Mouse (Mus musculus) inflammation-experienced regulatory T-cells, adult 6 months (primary cell): ENCODE results near the gene Got2. TPM values are rescaled to one million over a fixed set of nuclear protein-coding genes. Genes with fewer than 3 reads are reported as not detected.

ENCODE experiments used
- ATAC-seq: one replicate; pipeline ENCODE4 v1.8.0; 2017
- polyA plus RNA-seq, 3 experiments: library from polyadenylated mRNA; unstranded; fragments of 100-300 nt; shearing (Covaris generic); gene quantifications; one replicate each; pipeline ENCODE4 v1.2.1; 2017

The Got2 gene
- polyA plus RNA-seq, result 100 to 1,000 TPM in 2 of 3 experiments, 10 to 100 TPM in 1; 67.0 to 136 (median 118) TPM

GRCm38 (mm10) chr8:95888285-95889136 is at the start of gene Got2:
Got2 (minus strand) TSS chr8:95888547.
- peak; percentile 95 for ATAC-seq

GRCm38 (mm10) chr8:95932841-95933240 is 44.5 kb upstream of the Got2 start:
- no peak for ATAC-seq

- ATAC-seq, result no peak
Observed at GRCm38 (mm10) chr8:95929821-95930220, 41.5 kb upstream of the Got2 start.

- ATAC-seq, result no peak
Observed at GRCm38 (mm10) chr8:95916106-95916505, 27.8 kb upstream of the Got2 start.

GRCm38 (mm10) chr8:95914905-95915643 is 26.7 kb upstream of the Got2 start:
- ATAC-seq, result peak; percentile 81

GRCm38 (mm10) chr8:95911240-95911639 is 22.9 kb upstream of the Got2 start:
- no peak for ATAC-seq

- no peak for ATAC-seq
Observed at GRCm38 (mm10) chr8:95907885-95908284, 19.5 kb upstream of the Got2 start.

- no peak for ATAC-seq
Observed at GRCm38 (mm10) chr8:95906738-95907137, 18.4 kb upstream of the Got2 start.

GRCm38 (mm10) chr8:95901864-95902263 is 13.5 kb upstream of the Got2 start:
- no peak for ATAC-seq

GRCm38 (mm10) chr8:95893701-95894100 is 5.4 kb upstream of the Got2 start:
- no peak for ATAC-seq

- peak; percentile 47 for ATAC-seq
Observed at GRCm38 (mm10) chr8:95887578-95888284, 616 bp downstream of the Got2 start.

- no peak for ATAC-seq
Observed at GRCm38 (mm10) chr8:95886647-95887577, 1.4 kb downstream of the Got2 start.

- no peak for ATAC-seq
Observed at GRCm38 (mm10) chr8:95885966-95886365, 2.4 kb downstream of the Got2 start.

GRCm38 (mm10) chr8:95885271-95885841 is 3.0 kb downstream of the Got2 start:
- no peak for ATAC-seq

GRCm38 (mm10) chr8:95884491-95884890 is 3.9 kb downstream of the Got2 start:
- no peak for ATAC-seq

- ATAC-seq, result no peak
Observed at GRCm38 (mm10) chr8:95882191-95882590, 6.2 kb downstream of the Got2 start.

- ATAC-seq, result no peak
Observed at GRCm38 (mm10) chr8:95881576-95881975, 6.8 kb downstream of the Got2 start.

- ATAC-seq, result no peak
Observed at GRCm38 (mm10) chr8:95879823-95880222, 8.5 kb downstream of the Got2 start.

GRCm38 (mm10) chr8:95878176-95878962 is 10.0 kb downstream of the Got2 start:
- ATAC-seq, result no peak

GRCm38 (mm10) chr8:95875270-95875669 is 13.1 kb downstream of the Got2 start:
- ATAC-seq, result no peak

GRCm38 (mm10) chr8:95871690-95872089 is 16.7 kb downstream of the Got2 start:
- no peak for ATAC-seq
